Mouse (Mus musculus) left cerebral cortex, adult 2 months (tissue): ENCODE measurements around the gene Oas1a. TPM values are rescaled to one million over a fixed set of nuclear protein-coding genes. Genes with fewer than 3 reads are reported as not detected.
"Not testable (repeated sequence)": the region's sequence is repeated elsewhere in the genome, so short reads cannot be mapped to it uniquely, and the experiment has no call there.

Source experiments
- DNase-seq, 2 experiments: peaks; one replicate each; pipeline ENCODE4 v3.0.0; 2021 to 2022; ENCODE audit warnings: low spot score in 2 of 2, mixed read lengths in 1 of 2; ENCODE audit errors: extremely low spot score in 1 of 2
- H3K27ac ChIP-seq: fragments of 200-600 bp; 2 replicates; pipeline ENCODE4 v1.8.1; 2022
- H3K4me3 ChIP-seq: fragments of 200-600 bp; 2 replicates; pipeline ENCODE4 v1.8.1; 2022
- CTCF ChIP-seq: fragments of 200-600 bp; IDR thresholded peaks from 2 replicates; pipeline ENCODE4 v1.8.1; 2022; ENCODE audit warnings: antibody characterized with exemption, mild to moderate bottlenecking, moderate library complexity
- intact Hi-C: fragments of 180-260 bp; cut with DNase I; formaldehyde crosslinking; loops from one replicate; pipeline ENCODE4 v1.15.1; 2025
- total RNA-seq, 2 experiments: library from RNA; stranded (reverse); gene quantifications; 2 replicates each; pipeline ENCODE4 v1.2.3; 2021

The Oas1a gene
- total RNA-seq, 2 experiments from 2014 or later: 0.42 TPM; not detected in 1

DNA sequence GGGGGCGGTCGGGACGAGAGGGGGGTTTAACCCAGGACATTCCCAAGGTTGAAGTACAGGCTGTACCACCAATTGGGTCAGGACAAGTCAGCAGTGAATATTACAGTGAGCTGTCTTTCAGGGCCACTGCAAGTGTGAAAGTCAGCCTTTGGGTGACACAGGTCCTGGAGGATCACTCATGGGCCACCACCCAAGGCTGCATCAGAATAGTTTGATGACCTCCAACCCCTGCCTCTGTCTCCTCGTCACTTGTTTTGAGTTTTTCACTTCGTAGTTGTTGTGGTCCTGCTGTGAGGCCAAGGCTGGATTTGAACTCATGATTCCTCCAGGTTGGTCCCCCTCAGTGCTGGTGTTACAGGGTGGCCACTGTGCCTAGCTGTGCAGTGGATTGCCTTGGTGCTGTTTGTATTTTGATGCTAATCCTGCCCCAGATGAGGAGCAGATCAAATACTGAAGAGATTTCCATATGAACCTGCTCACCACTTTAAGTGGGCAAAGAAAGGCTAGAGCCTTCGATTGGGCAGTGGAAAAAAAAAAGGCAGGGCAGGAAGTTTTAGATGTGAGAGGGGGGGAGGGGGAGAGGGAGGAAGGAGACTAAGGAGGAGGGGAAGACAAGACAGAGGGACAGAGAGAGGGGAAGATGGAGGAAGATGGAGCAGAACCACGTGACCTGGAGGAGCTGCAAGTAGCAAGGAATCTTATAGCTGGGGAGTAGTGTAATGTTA lies 1.0 kb upstream of the Oas1a start:
- intact Hi-C loops: loop anchor here (5.0 kb wide), 1 partner anchor 36 kb away; no protein-coding TSS in a partner anchor
- Histone ChIP-seq H3K27ac (no peak overlapping the region), H3K4me3 (no peak overlapping the region)
- no peak for TF ChIP-seq CTCF
- no peak for DNase-seq

- Histone ChIP-seq H3K4me3 (no peak overlapping the region), H3K27ac (no peak overlapping the region)
- no peak for DNase-seq
- no peak for TF ChIP-seq CTCF
- intact Hi-C loops: no loop called here
Measured at GRCm38 (mm10) chr5:120902056-120902455, 5.3 kb downstream of the Oas1a start.

- intact Hi-C loops: no loop called here
- Histone ChIP-seq H3K27ac (no peak overlapping the region), H3K4me3 (no peak overlapping the region)
- DNase-seq: no peak
- no peak for TF ChIP-seq CTCF
Measured at GRCm38 (mm10) chr5:120900666-120901065, 6.7 kb downstream of the Oas1a start.

DNA sequence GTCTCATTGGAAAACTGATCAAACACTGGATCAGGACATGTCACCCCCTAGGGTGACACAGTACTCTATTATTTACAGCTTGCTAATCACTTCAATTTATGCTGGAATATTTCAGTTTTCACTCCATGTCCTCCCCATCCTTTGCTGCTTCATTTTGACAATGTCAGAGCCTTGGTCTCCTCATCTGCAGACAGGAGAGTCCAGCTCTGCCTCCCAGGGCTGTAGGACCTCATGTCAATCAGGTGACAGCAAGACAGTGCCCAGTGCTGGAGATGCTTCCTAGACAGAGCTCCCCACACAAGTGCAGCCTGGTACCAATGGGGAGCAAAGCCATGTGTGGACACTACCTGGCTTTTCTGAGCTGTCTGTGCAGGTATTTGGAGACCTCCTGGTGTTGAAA lies 8.6 kb downstream of the Oas1a start:
- Histone ChIP-seq H3K27ac (no peak overlapping the region), H3K4me3 (no peak overlapping the region)
- intact Hi-C loops: loop anchor here (2.0 kb wide), 1 partner anchor 20 kb away; no protein-coding TSS in a partner anchor
- TF ChIP-seq CTCF: no peak
- DNase-seq: no peak

DNA sequence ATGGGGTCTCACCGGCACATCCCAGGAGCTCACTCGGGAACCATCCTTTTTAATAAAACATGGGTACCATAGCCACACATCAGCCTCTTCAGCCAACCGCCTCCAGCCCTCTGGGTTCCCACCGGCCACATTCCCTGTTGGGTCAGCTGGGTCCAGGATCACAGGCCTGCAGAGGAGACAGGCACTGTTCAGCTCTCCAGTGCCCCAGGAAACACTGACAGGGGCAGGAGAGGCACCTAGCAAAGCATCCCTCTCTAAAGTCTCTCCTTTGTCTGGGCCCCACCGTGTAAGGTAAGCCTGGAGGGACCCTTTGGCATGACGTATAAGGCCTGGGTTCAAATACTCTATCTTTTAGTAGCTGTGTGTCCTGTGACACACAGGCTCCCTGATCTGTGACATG lies 9.0 kb downstream of the Oas1a start:
- intact Hi-C loops: loop anchor here (2.0 kb wide), 1 partner anchor 20 kb away; no protein-coding TSS in a partner anchor
- Histone ChIP-seq H3K4me3 (no peak overlapping the region), H3K27ac (no peak overlapping the region)
- TF ChIP-seq CTCF: no peak
- DNase-seq: no peak

DNA sequence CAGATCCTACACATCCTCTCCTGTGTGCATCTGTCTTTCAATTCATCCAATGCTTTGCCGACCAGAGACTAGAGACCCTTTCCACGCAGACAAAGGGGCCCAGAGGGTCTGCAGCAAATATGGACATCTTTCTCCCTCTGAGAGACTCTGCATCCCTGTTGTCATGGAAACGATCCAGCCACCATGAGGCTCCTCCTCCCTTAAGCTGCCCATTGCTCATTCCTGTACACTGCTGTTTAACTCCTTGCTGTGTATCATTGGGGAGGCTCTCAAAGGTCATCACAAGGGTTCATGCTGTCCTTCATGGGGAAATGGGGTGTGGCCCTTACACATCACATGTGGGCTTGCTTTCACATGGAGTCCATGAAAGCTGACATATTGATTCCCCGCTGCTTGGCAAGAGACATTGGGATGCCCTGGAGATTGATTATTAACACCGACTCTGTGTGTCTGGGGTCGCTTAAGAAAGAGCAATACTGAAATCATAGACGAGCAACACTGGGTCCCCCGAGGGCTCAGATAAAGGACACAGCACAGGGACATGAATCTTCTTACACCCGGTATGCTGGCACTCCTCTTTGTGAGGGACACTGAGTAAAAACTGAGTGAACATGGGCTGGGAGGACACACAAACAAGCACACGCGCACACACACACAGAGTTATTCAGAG lies 12.0 kb downstream of the Oas1a start:
- no peak overlapping the region for H3K4me3 ChIP-seq
- intact Hi-C loops: no loop called here
- no peak for DNase-seq
- TF ChIP-seq CTCF: no peak
- H3K27ac ChIP-seq: no peak overlapping the region

- intact Hi-C loops, H3K27ac ChIP-seq, H3K4me3 ChIP-seq, DNase-seq: not testable (repeated sequence)
Measured at GRCm38 (mm10) chr5:120894692-120895091, 12.6 kb downstream of the Oas1a start.

GRCm38 (mm10) chr5:120893866-120894265 lies 13.5 kb downstream of the Oas1a start:
- DNase-seq, H3K27ac ChIP-seq, intact Hi-C loops, H3K4me3 ChIP-seq: not testable (repeated sequence)

GRCm38 (mm10) chr5:120892243-120892660 lies 15.1 kb downstream of the Oas1a start:
- no peak overlapping the region for H3K27ac ChIP-seq
- intact Hi-C loops: no loop called here

GRCm38 (mm10) chr5:120891566-120892242 lies 15.6 kb downstream of the Oas1a start:
- H3K4me3 ChIP-seq, DNase-seq, H3K27ac ChIP-seq: not testable (repeated sequence)
- intact Hi-C loops: loop anchor here (2.0 kb wide), 1 partner anchor 15 kb away; the partner anchor contains the start of gene Oas1a

More at GRCm38 (mm10) chr5:120892243-120892660, 15.1 kb downstream of the Oas1a start:
- H3K4me3 ChIP-seq: no peak overlapping the region
- DNase-seq: no peak
- no peak for TF ChIP-seq CTCF

DNA sequence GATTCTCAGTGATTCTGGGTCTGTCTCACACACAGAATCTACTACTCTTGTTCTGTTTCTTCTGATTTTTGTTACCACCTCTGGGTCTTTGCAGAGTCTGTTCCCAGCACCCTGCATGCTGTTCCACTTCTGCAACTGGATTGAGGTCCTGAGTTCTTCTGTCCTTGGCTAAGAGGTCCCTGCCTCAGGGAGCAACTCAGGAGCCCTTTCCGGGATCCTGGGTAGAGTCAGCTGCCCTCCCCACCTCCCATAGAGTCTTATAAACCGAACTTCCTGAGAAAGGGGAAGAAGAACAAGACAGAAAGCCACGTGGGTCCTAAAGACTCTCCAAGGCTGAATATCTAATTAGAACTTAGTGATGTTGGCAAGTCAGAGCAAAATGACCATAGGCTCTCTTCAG lies 16.3 kb downstream of the Oas1a start:
- no peak for TF ChIP-seq CTCF
- H3K4me3 ChIP-seq: no peak overlapping the region
- no peak overlapping the region for H3K27ac ChIP-seq
- intact Hi-C loops: loop anchor here (2.0 kb wide), 1 partner anchor 16 kb away; the partner anchor contains the start of gene Oas1a
- DNase-seq: no peak

GRCm38 (mm10) chr5:120890026-120890425 lies 17.3 kb downstream of the Oas1a start:
- intact Hi-C loops: loop anchor here (2.0 kb wide), 1 partner anchor 17 kb away; the partner anchor contains the start of gene Oas1a
- no peak overlapping the region for H3K27ac ChIP-seq
- H3K4me3 ChIP-seq: no peak overlapping the region
- TF ChIP-seq CTCF: no peak
- no peak for DNase-seq

- H3K4me3 ChIP-seq, intact Hi-C loops, DNase-seq, H3K27ac ChIP-seq: not testable (repeated sequence)
Measured at GRCm38 (mm10) chr5:120888294-120888815, 19.0 kb downstream of the Oas1a start.
